Mouse (Mus musculus) embryo, embryonic 11 days (tissue): Measurements from ENCODE around the gene Btbd16.

Source experiments
- DNase-seq: peaks from one replicate; pipeline ENCODE4 v3.0.0-alpha.2; 2015

Btbd16 gene

GRCm38 (mm10) chr7:130770707-130771106, 3.2 kb upstream of the Btbd16 start:
- peak; percentile 86 for DNase-seq

- peak; percentile 51 for DNase-seq
These were observed 568 bp upstream of the Btbd16 start for GRCm38 (mm10) chr7:130773171-130773830.

GRCm38 (mm10) chr7:130780866-130781419, 7.1 kb downstream of the Btbd16 start:
- no peak for DNase-seq

- DNase-seq, result no peak
These were observed 8.7 kb downstream of the Btbd16 start for GRCm38 (mm10) chr7:130782501-130783050.

GRCm38 (mm10) chr7:130785923-130786575, 12.2 kb downstream of the Btbd16 start:
- no peak for DNase-seq

- DNase-seq, result no peak
These were observed 12.8 kb downstream of the Btbd16 start for GRCm38 (mm10) chr7:130786708-130787107.

GRCm38 (mm10) chr7:130787537-130787936, 13.7 kb downstream of the Btbd16 start:
- DNase-seq, result no peak

- no peak for DNase-seq
These were observed 15.1 kb downstream of the Btbd16 start for GRCm38 (mm10) chr7:130788950-130789349.

GRCm38 (mm10) chr7:130789456-130789855, 15.6 kb downstream of the Btbd16 start:
- no peak for DNase-seq

GRCm38 (mm10) chr7:130793671-130794070, 19.8 kb downstream of the Btbd16 start:
- no peak for DNase-seq

- DNase-seq, result no peak
These were observed 22.9 kb downstream of the Btbd16 start for GRCm38 (mm10) chr7:130796786-130797185.

GRCm38 (mm10) chr7:130797524-130797923, 23.7 kb downstream of the Btbd16 start:
- no peak for DNase-seq

GRCm38 (mm10) chr7:130799418-130799817, 25.5 kb downstream of the Btbd16 start:
- DNase-seq, result no peak

- DNase-seq, result no peak
These were observed 26.8 kb downstream of the Btbd16 start for GRCm38 (mm10) chr7:130800681-130801080.

GRCm38 (mm10) chr7:130801811-130802210, 27.9 kb downstream of the Btbd16 start:
- no peak for DNase-seq

- DNase-seq, result no peak
These were observed 29.5 kb downstream of the Btbd16 start for GRCm38 (mm10) chr7:130803251-130803825.

- no peak for DNase-seq
These were observed 31.1 kb downstream of the Btbd16 start for GRCm38 (mm10) chr7:130804991-130805390.

GRCm38 (mm10) chr7:130807749-130808148, 33.9 kb downstream of the Btbd16 start:
- no peak for DNase-seq

- no peak for DNase-seq
These were observed 34.8 kb downstream of the Btbd16 start for GRCm38 (mm10) chr7:130808694-130809093.

- no peak for DNase-seq
These were observed 36.4 kb downstream of the Btbd16 start for GRCm38 (mm10) chr7:130810238-130810637.

- peak; percentile 19 for DNase-seq
These were observed 38.5 kb downstream of the Btbd16 start for GRCm38 (mm10) chr7:130812407-130812806.

GRCm38 (mm10) chr7:130815601-130816000, 41.7 kb downstream of the Btbd16 start:
- DNase-seq, result no peak

- no peak for DNase-seq
These were observed 42.4 kb downstream of the Btbd16 start for GRCm38 (mm10) chr7:130816243-130816642.

GRCm38 (mm10) chr7:130818813-130819212, 44.9 kb downstream of the Btbd16 start:
- DNase-seq, result no peak
